Mouse (Mus musculus): Measurements from ENCODE around the gene Rdh16f2.

- no peak for TF ChIP-seq POLR2A (IDR thresholded peaks at IDR 0.05; ENCODE audit: insufficient read depth, low read depth, low read length)
- no peak for TF ChIP-seq CTCF (IDR thresholded peaks at IDR 0.05; ENCODE audit: insufficient read depth, low read depth, low read length)
Observed at GRCm38 (mm10) chr10:127825386-127825785, 40.9 kb upstream of the Rdh16f2 start.
